Mouse (Mus musculus) neural tube, embryonic 13.5 days (tissue): ENCODE data around the gene Sec24c. TPM values are rescaled to one million over a fixed set of nuclear protein-coding genes. Genes with fewer than 3 reads are reported as not detected.

ENCODE experiments used
- ATAC-seq: fragments of 200-750 bp; cut with Nextera tagmentation; 2 replicates; pipeline ENCODE4 v1.8.0; 2017; ENCODE audit warnings: low read depth, mild to moderate bottlenecking, moderate TSS enrichment, moderate library complexity
- H3K27ac ChIP-seq: fragments of 300-500 bp; sonication (generic); replicated peaks from 2 replicates; pipeline ENCODE4 v1.5.1; 2015; ENCODE audit warnings: moderate library complexity, mild to moderate bottlenecking, inconsistent platforms
- H3K27me3 ChIP-seq: fragments of 300-500 bp; sonication (generic); 2 replicates; pipeline ENCODE4 v1.6.1; 2015; ENCODE audit warnings: mild to moderate bottlenecking, inconsistent platforms
- H3K36me3 ChIP-seq: fragments of 300-500 bp; sonication (generic); 2 replicates; pipeline ENCODE4 v1.6.1; 2015; ENCODE audit warnings: mild to moderate bottlenecking, inconsistent platforms
- H3K4me1 ChIP-seq: fragments of 300-500 bp; sonication (generic); replicated peaks from 2 replicates; pipeline ENCODE4 v1.6.1; 2015; ENCODE audit warnings: inconsistent platforms
- H3K4me2 ChIP-seq: fragments of 300-500 bp; sonication (generic); 2 replicates; pipeline ENCODE4 v1.6.1; 2015; ENCODE audit warnings: inconsistent platforms, mild to moderate bottlenecking, moderate library complexity
- H3K4me3 ChIP-seq: fragments of 300-500 bp; sonication (generic); 2 replicates; pipeline ENCODE4 v1.5.1; 2015; ENCODE audit warnings: mild to moderate bottlenecking, inconsistent platforms
- H3K9ac ChIP-seq: fragments of 300-500 bp; sonication (generic); 2 replicates; pipeline ENCODE4 v1.6.1; 2015; ENCODE audit warnings: moderate library complexity, mild to moderate bottlenecking, inconsistent platforms
- H3K9me3 ChIP-seq: fragments of 300-500 bp; sonication (generic); 2 replicates; pipeline ENCODE4 v1.6.1; 2016; ENCODE audit warnings: inconsistent platforms
- WGBS: fragments of 180-500 bp; shearing (Covaris S2); methylation state at CpG from one replicate; pipeline ENCODE4 v1.1.7; 2015; 5-methylcytosine and 5-hydroxymethylcytosine counted together
- polyA plus RNA-seq: library from polyadenylated mRNA; unstranded; fragments of >200 nt; fragmentation: Nextera tagmentation; extraction: Ambion mirVana; gene quantifications from 2 replicates; pipeline ENCODE4 v1.2.1, GENCODE M21; 2015

Sec24c gene
- polyA plus RNA-seq, 1 experiment from 2014 or later: 89.6 TPM

GRCm38 (mm10) chr14:20729871-20730270 lies 55.8 kb downstream of the Sec24c start:
- Histone ChIP-seq H3K4me1 (peaks cover 20% of the 10 kb centered on the region), H3K9ac (no peak overlapping the region), H3K27ac (no peak overlapping the region), H3K36me3 (peaks cover 67% of the 10 kb centered on the region), H3K27me3 (no peaks in the 10 kb centered on the region), H3K4me2 (no peak overlapping the region), H3K4me3 (no peak overlapping the region), H3K9me3 (no peaks in the 10 kb centered on the region)
- no peak for ATAC-seq
- WGBS: 94% methylated on average over 9 of the region's 9 CpGs

DNA sequence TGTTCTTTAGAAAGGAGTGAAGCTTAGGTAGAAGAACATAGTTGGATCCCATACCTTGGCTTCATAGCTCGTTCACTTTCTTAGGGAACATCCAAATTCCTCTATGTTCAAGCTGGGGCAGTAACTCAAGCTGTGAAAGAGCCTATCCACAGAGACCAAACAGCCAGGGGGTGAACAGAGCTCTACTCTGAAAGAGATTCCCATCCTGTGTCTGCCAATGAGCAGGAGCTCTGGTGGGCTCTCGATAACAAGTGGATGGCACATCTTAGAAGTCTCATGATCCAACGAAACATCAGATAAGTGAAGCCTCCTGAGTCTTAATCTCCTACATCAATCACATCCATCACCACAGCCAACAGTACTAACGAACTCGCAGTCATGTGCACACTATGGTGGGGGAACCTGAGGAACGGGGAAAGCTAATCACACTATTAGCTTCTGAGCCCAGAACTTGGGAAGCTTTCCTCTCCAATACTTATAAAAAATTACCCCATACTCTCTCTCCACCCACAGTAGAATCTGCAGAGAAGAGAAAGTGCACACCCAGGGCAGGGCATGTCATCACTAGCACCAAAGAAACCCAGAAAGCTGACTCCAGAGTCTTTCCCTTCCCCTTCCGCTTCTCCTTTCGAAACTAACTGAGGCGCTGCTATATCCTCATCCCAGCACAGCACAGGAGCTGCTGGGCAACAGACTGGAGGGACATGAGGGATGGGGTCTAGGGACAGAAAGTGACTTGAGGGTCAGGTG lies 56.9 kb downstream of the Sec24c start:
- H3K36me3 ChIP-seq: peaks cover 65% of the 10 kb centered on the region
- H3K27ac ChIP-seq: no peak overlapping the region
- H3K9ac ChIP-seq: no peak overlapping the region
- ATAC-seq: no peak
- WGBS: 91% methylated on average over 9 of the region's 9 CpGs
- no peaks in the 10 kb centered on the region for H3K9me3 ChIP-seq
- no peak overlapping the region for H3K4me3 ChIP-seq
- H3K4me1 ChIP-seq: peaks cover 26% of the 10 kb centered on the region
- no peak overlapping the region for H3K4me2 ChIP-seq
- no peaks in the 10 kb centered on the region for H3K27me3 ChIP-seq

- H3K27me3 ChIP-seq: no peaks in the 10 kb centered on the region
- H3K4me1 ChIP-seq: peaks cover 26% of the 10 kb centered on the region
- H3K4me2 ChIP-seq: peak overlapping the region; percentile 80
- 54% methylated on average over 12 of the region's 12 CpGs for WGBS
- H3K9ac ChIP-seq: peak overlapping the region; percentile 84
- peak overlapping the region; percentile 56 for H3K4me3 ChIP-seq
- peaks cover 59% of the 10 kb centered on the region for H3K36me3 ChIP-seq
- no peak overlapping the region for H3K27ac ChIP-seq
- no peak for ATAC-seq
- no peaks in the 10 kb centered on the region for H3K9me3 ChIP-seq
Measured at GRCm38 (mm10) chr14:20733041-20733951, 59.2 kb downstream of the Sec24c start.

- WGBS: 1% methylated on average over 78 of the region's 81 CpGs
Measured at GRCm38 (mm10) chr14:20733952-20734774, 60.1 kb downstream of the Sec24c start, which contains the start of gene Ndst2. Gene Ndst2 (minus strand): TSS chr14:20734562.

DNA sequence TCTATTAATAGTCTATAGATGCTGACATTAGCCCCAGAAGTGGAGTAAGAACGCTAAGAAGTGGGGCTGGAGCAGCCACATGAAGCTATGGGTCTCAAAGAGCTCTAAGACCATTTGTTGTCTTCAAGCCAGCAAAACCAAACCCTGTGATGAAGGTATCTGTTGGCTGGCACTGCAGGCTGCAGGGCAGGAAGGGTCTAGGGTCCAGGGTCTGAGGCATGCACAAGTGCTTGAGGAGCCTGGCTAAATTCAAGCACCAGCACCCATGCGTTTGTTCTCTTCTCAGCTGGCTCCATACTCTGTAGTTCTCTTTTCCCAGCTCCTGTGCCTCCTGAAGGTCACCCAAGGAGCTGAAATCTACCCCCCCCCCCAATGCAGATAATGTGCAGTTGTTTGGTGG lies 60.9 kb downstream of the Sec24c start:
- Histone ChIP-seq H3K4me2 (peak overlapping the region; percentile 80; the same call in 1 of the 2 replicates), H3K4me3 (no peak overlapping the region), H3K9ac (peak overlapping the region; percentile 84; the same call in 1 of the 2 replicates), H3K9me3 (no peaks in the 10 kb centered on the region), H3K36me3 (peaks cover 60% of the 10 kb centered on the region), H3K27ac (0 out of 2 replicates have a peak overlapping the region, but pooled peaks have one; percentile 86), H3K4me1 (peaks cover 26% of the 10 kb centered on the region), H3K27me3 (no peaks in the 10 kb centered on the region)
- 80% methylated on average over 2 of the region's 2 CpGs for WGBS
- ATAC-seq: no peak

More at GRCm38 (mm10) chr14:20733952-20734774, 60.1 kb downstream of the Sec24c start, which contains the start of gene Ndst2:
- peak; percentile 98 for ATAC-seq
- Histone ChIP-seq H3K36me3 (peaks cover 60% of the 10 kb centered on the region), H3K4me2 (peak within 1 kb of the TSS; percentile 80), H3K4me3 (peak within 1 kb of the TSS; percentile 56), H3K27ac (peak within 1 kb of the TSS; percentile 86), H3K9me3 (no peaks in the 10 kb centered on the region), H3K27me3 (no peaks in the 10 kb centered on the region), H3K4me1 (peaks cover 26% of the 10 kb centered on the region), H3K9ac (peak within 1 kb of the TSS; percentile 84)

- 92% methylated on average over 13 of the region's 13 CpGs for WGBS
- Histone ChIP-seq H3K36me3 (peaks cover 60% of the 10 kb centered on the region), H3K9ac (no peak overlapping the region), H3K27me3 (no peaks in the 10 kb centered on the region), H3K27ac (no peak overlapping the region), H3K4me1 (peaks cover 26% of the 10 kb centered on the region), H3K4me2 (no peak overlapping the region), H3K4me3 (no peak overlapping the region), H3K9me3 (no peaks in the 10 kb centered on the region)
- ATAC-seq: no peak
Measured at GRCm38 (mm10) chr14:20735892-20736390, 61.8 kb downstream of the Sec24c start.

- Histone ChIP-seq H3K4me1 (peaks cover 19% of the 10 kb centered on the region), H3K4me3 (no peak overlapping the region), H3K9me3 (no peaks in the 10 kb centered on the region), H3K27ac (no peak overlapping the region), H3K4me2 (no peak overlapping the region), H3K27me3 (no peaks in the 10 kb centered on the region), H3K9ac (no peak overlapping the region), H3K36me3 (peaks cover 65% of the 10 kb centered on the region)
- 46% methylated on average over 14 of the region's 14 CpGs for WGBS
- no peak for ATAC-seq
Measured at GRCm38 (mm10) chr14:20737306-20737705, 63.2 kb downstream of the Sec24c start.

DNA sequence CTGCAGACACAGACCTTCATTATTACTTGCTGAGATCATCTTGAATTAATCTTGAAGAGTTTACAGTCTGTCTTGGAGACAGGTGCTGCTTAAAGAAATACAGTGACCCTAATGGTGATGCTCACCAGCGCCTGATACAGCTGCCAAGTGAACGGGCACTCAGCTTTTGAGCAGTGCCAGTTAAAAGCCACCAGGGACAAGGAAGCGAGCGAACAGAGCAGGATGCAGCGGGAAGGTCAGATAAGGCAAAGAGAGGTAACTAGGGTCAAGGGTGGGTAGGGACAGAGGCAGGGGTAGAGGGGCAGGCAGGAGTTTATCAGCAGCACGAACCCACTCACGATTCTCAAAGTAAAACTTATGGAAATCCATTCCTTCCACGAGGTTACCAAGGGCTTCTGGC lies 64.4 kb downstream of the Sec24c start:
- no peaks in the 10 kb centered on the region for H3K27me3 ChIP-seq
- no peak overlapping the region for H3K4me3 ChIP-seq
- ATAC-seq: no peak
- H3K27ac ChIP-seq: no peak overlapping the region
- no peak overlapping the region for H3K9ac ChIP-seq
- WGBS: 89% methylated on average over 8 of the region's 8 CpGs
- H3K36me3 ChIP-seq: peaks cover 74% of the 10 kb centered on the region
- H3K4me2 ChIP-seq: no peak overlapping the region
- peaks cover 12% of the 10 kb centered on the region for H3K4me1 ChIP-seq
- no peaks in the 10 kb centered on the region for H3K9me3 ChIP-seq

GRCm38 (mm10) chr14:20741301-20741700 lies 67.2 kb downstream of the Sec24c start:
- H3K9ac ChIP-seq: no peak overlapping the region
- H3K27ac ChIP-seq: no peak overlapping the region
- H3K4me3 ChIP-seq: no peak overlapping the region
- H3K36me3 ChIP-seq: peaks cover 86% of the 10 kb centered on the region
- H3K4me2 ChIP-seq: no peak overlapping the region
- H3K27me3 ChIP-seq: no peaks in the 10 kb centered on the region
- peak; percentile 44; the same call in 1 of the 2 replicates for ATAC-seq
- no peaks in the 10 kb centered on the region for H3K4me1 ChIP-seq
- WGBS: 89% methylated on average over 9 of the region's 9 CpGs
- no peaks in the 10 kb centered on the region for H3K9me3 ChIP-seq

GRCm38 (mm10) chr14:20743614-20744013 lies 69.5 kb downstream of the Sec24c start:
- Histone ChIP-seq H3K4me3 (no peak overlapping the region), H3K4me1 (peaks cover 12% of the 10 kb centered on the region; the same call in 1 of the 2 replicates), H3K36me3 (peaks cover 78% of the 10 kb centered on the region), H3K9me3 (no peaks in the 10 kb centered on the region), H3K27ac (no peak overlapping the region), H3K4me2 (no peak overlapping the region), H3K9ac (no peak overlapping the region), H3K27me3 (no peaks in the 10 kb centered on the region)
- WGBS: 95% methylated on average over 3 of the region's 3 CpGs
- ATAC-seq: no peak
